Mouse (Mus musculus) frontal cortex, adult (tissue): ENCODE results near the gene Dclre1c.
A peak's percentile ranks its signal among the peaks of the same experiment; 100 is the strongest.
"Not testable (repeated sequence)": the region's sequence is repeated elsewhere in the genome, so short reads cannot be mapped to it uniquely, and the experiment has no call there.

Source experiments
- ATAC-seq: cut with Nextera tagmentation; 2 replicates; pipeline ENCODE4 v1.9.2; 2017; ENCODE audit warnings: mild to moderate bottlenecking, moderate library complexity, mixed read lengths; ENCODE audit not compliant: low TSS enrichment

Gene Dclre1c

DNA sequence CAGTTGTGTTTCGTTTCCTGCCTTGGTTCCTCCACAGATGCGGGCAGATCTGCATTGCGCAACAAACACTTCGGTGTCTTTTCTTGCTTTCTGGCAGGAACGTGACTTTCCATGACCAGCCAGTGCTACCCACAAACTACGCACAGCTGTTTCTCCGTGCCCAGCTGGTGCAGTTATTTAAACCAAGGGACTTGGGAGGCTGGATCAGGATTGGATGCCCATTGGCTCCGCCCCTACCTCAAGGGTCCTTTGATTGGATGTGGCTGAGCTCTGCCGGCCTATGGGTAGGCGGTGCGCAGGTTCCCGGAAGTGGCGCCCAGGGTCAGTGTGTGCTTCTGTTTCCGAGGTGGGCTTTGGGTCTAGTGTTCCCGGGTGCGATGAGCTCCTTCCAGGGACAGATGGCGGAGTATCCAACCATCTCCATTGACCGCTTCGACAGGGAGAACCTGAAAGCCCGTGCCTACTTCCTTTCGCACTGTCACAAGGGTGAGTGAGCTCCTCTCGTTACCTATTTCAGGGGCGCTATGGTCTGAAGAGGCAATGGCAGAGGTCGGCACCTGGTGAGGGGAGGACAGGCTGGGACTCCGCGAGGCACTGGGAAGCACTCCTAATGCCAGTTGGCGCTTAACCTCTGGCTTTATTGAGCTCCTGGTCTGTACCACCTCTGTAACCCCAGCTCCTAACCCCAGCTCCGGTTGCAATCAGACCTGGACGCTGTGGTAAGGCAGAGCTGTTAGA lies at the start of gene Dclre1c:
Dclre1c (plus strand) TSS at position 291 of the 738 bp plus-strand sequence.
- ATAC-seq = peak; percentile 99

DNA sequence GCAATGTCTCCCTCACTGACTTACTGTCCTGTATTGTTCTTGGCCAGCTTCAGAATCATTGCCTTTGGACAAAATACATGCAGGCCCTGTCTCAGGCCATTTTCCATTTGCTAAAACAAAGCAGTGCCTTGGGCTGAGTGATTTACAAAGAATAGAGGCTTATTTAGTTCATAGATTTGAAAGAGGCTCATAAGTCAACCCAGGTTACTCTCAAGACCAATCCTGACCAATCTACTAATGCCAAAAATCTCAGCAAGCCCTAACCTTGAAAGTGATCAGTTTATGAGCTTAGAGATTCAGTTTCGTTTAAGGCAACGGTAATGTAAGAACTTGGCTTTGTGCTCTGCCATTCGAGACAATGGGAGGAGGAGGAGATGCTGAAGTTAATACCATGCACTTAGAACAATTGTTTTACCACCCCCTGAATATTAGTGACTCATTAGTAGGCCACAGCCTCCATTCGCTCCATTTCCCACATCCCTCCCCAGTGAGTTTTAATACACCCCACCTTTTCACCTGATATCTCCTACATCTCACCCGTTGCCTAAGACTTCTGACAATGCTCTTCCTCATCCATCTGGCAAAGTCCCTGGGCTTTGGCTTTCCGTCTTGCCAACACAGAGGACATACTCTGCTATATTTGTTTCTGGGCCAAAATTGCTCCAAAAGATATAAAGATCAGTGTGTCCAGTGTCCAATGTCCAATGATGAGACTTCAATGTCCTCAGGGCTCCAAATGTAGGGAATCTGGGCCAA lies 36.6 kb upstream of the Dclre1c start:
- ATAC-seq = no peak

DNA sequence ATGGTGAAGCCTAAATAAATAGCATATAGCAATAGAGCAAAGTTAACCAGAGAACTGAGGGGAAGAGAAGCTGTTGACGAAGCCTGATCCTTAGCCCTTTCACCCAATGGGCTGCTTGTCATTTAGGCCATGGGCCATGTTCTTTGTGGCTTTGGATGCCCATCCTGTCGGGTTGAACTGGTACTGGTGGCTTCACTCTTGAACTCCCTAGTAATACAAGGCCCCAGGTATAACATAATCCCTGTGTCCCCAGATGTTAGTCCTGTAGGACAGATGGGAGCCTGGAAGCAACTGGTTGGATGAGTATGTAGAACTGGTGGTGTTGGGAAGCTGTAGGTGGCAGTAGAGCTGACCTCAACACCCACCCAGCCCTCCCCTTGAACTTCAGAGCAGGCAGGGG lies 32.0 kb upstream of the Dclre1c start:
- ATAC-seq = no peak

DNA sequence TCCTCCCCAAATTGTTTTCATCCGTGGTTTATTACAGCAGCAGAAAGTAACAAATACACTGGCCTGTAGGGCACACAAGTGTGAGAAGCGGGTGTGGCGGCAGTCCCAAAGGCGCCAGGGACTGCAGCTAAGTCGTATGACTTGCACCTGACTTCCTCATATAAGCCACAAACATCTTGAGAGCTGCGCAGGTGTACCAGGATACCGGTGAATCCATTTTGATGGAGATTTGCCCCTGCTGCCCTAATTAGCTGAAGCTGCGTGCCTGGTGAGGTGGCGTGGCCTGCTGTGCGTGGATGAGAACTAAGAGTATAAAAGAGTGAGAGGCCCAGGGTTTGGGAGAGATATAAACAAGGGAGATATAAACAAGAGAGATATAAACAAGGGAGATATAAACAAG lies 26.8 kb upstream of the Dclre1c start, which contains the start of gene Olah:
Olah (minus strand) TSS at position 101 of the 400 bp plus-strand sequence.
- ATAC-seq = not testable (repeated sequence)

DNA sequence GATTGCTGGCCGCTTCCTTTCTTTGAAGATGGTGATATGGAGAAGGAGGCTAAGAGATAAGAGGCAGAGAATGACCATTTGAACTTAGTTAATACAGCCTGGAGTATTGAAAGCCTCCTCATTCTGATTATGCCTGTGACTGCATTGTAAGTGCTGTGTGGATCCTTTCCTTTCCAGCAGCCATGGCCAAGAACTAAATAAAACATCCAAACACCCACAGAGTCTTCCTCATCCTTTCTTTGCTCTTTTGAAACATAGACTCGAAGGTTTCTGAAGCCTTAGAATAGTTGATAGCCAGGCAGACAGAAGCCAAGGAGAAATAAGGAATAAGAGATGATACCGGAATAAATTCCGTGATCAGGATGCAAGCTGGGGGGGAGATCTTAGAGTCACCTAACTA lies 17.9 kb upstream of the Dclre1c start:
- ATAC-seq = peak; percentile 82

DNA sequence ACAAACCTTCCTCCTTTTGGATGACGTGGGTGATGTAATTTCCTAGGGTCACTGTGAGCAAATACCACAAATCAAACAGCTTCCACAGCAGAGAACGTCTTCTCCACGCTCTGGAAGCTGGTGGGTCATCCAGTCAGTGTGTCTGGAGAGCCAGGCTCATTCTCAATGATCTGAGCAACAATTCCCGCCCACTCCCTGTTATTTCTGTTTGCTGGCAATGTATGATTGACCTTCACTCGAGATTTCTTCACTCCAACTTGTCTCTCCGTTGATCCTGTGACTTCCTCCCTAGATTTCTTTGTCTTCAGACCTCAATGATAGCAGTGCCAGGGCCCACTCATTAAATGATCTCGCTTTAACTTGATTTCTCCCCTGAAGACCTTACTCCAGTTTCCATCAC lies 16.2 kb upstream of the Dclre1c start:
- ATAC-seq = no peak

DNA sequence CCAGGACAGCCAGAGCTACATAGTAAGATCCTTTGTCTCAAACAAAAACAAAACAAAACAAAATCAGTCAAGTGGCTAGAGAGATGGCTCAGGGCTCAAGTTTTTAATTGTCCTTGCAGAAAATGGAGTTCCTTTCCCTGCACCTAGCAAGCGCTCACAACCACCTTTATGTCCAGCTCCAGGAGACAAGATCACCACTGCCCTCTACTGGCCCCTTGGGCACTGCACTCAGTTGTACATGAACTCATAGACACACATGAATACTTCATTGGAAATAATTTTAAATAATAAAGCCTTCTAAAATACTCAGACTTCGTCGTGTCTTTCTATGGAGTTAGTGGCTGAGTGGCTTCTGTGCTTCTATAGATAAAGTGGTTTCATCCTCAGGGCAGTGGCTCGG lies 9.7 kb upstream of the Dclre1c start:
- no peak for ATAC-seq

DNA sequence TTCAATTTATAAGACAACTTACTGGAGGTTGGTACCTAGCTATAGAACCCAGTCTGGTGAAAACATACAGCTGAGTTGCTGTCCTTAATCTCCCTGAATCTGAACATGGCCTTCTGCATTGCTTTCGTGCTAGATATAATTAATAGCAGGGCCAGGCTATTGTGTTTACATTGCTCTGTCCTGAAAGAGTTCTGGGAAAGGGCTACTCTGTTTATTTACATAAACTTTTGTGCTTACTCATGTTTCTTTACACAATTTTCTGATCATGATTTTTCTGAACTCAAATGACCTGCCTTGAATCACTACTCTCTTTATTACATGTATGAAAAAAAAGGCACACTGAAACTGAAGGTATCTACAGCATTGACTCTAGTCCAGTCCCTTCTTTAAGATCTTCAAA lies 8.3 kb upstream of the Dclre1c start:
- no peak for ATAC-seq

DNA sequence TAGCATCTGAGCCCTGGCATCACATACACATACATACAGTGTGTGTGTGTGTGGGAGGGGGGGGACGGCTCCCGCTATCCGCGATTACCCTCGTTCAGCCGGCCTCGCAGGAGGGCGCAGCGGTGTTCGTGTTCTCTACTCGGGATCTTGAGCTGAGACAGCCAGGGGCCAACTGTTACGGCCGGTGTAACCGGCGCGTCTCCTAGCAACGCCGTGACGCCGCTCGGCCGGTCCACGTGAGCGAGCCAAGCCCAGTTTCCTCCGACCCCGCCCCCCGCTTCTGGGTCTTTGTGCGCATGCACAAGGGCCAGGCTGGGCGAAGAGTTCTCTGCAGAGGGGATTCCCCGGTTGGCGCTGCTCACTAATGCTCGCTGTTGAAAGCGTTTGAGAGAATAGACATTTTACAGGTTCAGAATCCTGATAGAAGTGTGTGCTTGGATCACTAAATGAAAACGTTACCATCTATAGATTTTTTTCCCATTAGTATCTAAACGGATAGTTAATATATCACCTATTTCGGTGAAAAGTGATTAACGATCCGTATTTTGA lies 5.0 kb upstream of the Dclre1c start:
- ATAC-seq = peak; percentile 92

DNA sequence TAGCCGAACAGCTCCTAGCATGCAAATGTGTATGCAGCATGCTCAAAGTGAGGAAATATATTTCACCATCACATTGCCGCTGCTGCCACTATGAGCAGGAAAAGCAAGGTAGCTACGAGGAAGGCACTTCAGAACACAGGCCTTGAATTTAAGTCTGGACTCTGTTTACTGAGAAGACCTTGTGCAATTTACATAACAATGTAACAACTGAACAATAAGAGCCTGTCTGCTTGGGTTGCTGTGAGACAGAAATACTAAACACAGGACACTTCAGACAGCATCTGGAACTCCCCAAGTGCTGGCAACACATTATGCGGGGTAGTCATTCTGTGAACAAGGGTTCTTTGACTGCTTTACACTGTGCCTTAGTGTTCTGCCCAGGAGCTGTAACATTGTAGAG lies 3.8 kb upstream of the Dclre1c start:
- ATAC-seq = no peak

DNA sequence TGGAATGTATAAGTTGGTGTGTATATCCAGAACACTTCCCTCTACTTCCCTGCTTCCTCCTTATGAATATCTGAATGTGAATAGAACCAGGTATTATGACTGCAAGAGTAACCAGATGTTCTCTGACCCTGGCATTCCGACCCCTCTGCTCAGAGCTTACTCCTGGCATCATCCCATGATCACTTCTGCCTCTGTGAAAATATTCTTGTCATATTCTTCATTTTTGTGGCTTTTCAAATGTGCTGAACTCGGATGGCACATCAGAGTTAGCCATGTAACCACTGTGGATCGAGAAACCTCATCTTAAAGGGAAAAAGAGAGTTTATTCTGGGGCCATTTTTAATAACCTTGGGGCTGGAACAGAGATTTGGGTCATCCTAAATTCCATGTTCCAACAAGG lies 1.4 kb upstream of the Dclre1c start, which contains the start of gene Meig1:
Meig1 (minus strand) TSS at position 101 of the 400 bp plus-strand sequence.
- ATAC-seq = no peak

DNA sequence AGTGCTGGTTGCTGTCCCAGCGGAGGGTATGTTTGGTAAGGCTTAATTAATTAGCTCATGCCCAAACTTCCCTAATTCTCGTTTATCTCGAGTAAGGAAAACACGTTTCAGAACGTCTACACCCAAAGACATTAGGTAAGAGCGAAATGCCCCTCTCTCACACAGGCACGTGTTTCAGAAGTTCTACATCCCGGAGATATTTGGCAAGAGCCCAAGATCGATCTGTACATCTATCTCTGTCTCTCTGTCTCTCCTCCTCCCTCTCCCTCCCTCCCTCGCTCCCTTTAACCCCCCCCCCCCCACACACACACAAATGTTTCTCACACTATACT lies 614 bp downstream of the Dclre1c start:
- ATAC-seq = no peak

DNA sequence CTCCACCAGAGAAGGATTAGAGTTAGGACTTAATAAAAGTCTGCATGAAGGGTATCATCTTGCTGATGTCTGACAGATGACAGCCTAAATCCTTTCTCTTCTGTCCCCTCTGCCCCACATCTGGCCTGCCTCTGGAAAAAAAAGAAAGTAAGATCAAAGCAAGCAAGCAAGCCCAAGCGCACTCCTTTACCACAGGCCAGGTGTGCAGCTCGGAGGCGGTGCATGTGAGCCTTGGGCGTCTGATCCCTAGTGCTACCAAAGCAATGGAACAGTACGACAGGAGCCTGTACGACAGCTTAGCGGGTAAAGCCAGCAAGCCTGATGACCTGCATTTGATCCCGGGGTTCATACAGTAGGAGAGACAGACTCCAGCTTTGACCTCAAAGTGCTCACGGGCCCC lies 7.0 kb downstream of the Dclre1c start:
- ATAC-seq = no peak

DNA sequence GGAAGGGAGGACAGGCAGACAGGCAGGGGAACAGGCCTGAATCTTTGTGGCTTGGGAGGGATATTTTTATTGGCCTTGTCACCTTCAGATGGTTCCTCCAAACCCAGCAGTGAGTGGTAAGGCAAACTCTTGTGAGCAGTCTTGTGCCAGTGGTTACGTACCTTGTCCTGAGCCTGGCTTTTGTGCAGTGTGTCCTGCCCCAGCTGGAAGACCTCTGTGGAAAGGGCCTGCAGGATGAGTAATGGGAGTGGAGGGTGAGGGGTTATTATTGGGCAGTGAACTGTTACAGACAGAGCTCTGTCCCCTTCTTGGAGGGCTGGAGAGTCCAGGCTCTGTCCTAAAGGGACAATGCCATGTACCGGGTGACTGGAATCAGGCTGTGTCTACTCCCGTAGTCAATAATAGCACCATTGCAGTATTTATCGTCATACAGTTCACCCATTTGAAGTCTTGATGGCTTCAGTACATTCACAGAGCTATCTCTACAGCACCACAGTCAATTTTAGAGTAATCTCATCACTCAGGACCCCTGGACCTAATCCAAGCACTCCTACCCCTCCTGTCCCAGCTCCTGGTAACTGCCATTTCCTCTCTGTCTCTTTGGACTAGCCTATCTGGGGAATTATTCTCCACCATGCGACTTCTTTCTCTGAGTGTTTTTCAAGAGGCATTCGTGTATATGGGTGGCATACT lies 11.6 kb downstream of the Dclre1c start:
- no peak for ATAC-seq

DNA sequence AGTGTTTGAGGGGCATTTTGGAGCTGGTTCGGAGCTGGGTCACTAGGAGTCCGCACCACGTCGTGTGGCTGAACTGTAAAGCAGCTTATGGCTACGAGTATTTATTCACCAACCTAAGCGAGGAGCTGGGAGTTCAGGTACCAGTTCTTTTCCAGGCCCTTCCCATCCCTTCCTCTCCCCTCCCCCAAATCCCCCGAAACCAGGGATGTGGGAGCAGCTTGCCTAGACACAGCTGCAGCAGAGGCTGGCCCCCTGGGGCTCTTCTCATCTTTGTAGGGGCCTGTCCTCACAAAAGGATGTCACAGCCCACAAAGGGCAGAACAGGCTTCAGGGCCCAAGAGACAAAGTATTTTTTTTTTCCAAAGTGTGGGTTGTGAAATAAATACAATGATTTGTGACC lies 14.0 kb downstream of the Dclre1c start:
- no peak for ATAC-seq

DNA sequence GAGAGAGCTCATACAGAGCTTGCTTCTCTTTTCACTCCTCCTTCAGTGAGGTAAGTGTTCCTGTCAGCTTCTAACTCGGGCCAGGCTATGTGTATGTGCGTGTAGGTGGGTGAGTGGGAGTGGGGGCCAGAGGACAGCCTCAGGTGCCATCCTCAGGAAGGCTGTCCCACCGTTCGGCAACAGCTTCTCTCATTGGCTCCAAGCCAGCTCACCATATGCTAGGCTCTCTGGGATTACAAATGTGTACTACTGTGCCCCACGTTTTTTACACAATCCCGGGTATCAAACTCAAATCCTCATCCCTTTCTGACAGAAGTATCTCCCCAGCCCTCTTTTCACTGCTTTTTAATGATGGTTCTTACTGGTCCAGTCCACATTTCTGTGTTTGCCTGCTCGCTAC lies 20.3 kb downstream of the Dclre1c start:
- ATAC-seq = no peak; the same call in 1 of the 2 replicates

DNA sequence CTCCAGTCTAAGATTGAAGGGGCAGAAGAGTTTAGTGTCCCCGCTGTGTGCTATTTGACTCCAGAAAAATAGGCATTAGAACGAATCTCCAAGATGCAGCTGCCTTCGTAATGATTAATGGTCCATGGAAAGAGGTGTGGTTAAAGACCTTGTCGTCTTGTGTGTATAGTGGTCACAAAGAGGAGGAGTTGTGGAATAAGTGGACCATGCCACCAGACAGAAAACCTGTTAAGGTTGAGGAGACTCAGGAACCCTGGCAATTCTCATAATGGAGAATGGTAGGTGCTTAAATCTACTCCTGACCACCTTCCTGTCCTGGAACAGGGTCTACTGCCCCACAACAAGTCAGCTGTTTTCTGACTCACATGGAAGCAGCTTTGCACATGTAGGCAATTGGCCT lies 22.1 kb downstream of the Dclre1c start:
- no peak for ATAC-seq

DNA sequence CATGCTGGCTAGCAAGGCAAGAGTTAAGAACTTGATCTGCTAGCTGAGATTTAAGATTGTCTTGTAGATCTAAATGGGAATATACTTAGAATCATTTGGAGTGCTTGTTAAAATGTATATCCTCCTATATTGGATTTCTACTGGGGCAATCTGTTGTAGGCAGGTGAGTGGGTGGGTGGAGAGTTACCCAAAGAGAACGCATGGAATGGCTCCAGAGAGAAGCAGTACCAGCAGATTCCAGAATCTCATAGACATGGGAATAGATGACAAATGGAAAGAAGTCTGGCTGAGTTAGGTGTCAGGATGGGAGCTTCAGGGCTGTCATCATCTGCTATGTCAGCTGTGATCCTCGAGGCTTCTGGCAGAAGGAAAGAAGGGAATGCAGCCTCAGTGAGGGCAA lies 25.5 kb downstream of the Dclre1c start:
- ATAC-seq = peak; percentile 96

DNA sequence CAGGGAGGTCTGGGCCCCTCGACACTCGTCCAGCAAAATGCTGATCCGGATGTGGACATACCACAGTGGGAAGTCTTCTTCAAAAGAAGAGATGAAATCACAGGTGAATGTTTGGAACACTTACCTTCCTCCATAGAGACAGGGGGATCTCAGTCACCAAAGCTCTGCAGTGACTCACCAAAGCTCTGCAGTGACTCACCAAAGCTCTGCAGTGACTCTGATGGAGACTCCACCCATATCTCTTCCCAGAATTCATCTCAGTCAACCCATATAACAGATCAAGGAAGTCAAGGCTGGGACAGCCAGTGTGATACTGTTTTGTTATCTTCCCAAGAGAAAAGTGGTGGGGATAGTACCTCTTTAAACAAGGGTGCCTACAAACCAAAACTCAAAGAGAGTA lies 29.2 kb downstream of the Dclre1c start:
- no peak for ATAC-seq

DNA sequence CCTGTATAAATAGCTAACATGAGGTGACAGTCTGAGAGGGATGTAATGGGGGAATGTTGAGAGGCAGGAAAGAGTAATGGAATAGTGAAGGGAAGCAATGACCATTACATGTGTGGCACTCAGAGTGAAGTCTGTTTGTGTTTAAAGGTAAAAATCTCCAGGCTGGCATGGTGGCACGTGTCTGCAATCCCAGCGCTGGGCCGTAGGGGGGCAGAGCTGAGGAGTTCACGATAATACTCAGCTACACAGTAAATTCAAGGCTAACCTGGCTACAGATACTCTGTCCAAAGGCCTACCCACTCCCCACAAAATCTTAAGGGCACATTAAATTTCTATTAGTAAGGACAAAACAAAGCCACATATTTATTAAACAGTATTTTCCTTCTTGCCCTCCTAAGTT lies 32.7 kb downstream of the Dclre1c start:
- ATAC-seq = no peak

DNA sequence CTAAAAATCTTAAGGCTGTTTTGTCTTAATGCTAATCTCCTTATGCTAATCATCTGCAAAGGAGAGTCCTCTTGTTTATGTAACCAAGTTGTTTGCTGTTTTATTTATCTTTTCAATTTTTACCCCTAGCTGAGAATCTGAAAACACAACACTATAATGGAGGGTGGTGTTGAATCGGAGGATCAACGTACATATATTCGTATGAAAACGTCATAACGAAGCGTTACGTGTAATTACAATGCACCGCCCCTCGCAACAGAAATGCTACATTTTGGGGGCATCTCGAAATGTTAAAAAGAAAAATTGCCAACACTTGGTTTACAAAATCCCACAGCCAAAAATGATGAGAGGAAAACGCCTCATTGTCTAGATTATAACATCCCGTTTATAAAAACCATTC lies 50.0 kb downstream of the Dclre1c start:
- ATAC-seq = no peak

DNA sequence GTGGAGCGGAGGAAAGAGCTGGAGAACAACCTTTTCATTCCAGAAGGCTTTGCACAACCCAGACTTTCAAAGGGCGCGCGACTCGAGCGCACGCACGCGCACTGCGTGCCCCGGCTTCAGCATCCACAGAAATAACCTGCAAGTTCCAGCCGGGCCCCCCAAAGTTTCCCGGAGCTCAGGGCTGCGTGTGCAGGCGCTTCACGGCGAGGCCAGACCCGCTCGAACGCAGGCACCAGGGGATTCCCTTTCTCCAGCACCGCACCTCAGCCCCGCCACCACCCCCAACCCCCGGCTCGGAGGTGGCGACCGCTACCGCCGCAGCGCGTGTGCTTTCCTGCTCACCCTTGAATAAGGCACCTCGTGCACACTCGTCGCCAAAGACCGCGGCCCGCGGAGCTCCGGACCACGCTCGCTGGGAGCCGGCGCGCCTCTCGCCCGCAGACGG lies 50.5 kb downstream of the Dclre1c start:
- ATAC-seq = peak; percentile 68
